10 mouse cellular contexts compared by ENCODE assay signal in genomic region chr4:137770901-137771612, GRCm38 (mm10). TPM values are rescaled to one million over a fixed set of nuclear protein-coding genes. Genes with fewer than 3 reads are reported as not detected.
DNase-seq lines count a peak whose midpoint lies in the region; ATAC-seq and TF ChIP-seq lines count a peak whose summit lies in the region.
"Had no signal": no experiment of that assay in that cellular context is flagged by ENCODE, and none has a peak within 500 bp of the region (broad histone marks: within the 10 kb centered on the region; RNA-seq: fewer than 3 reads in every experiment).

No protein-coding gene starts in this region.

- peak; percentile 49 to 67 for DNase-seq in kidney, postnatal 4 days
- DNase-seq in kidney, adult 2 months = no peak
- DNase-seq in heart, postnatal 36 days = peak; percentile 45 to 66
- DNase-seq in cerebellum, postnatal 4 days (ENCODE audit: low spot score in 2 of 2) = no peak
- DNase-seq in spleen, adult 12 weeks (ENCODE audit: low spot score) = no peak
- DNase-seq: forebrain, postnatal 0 days had no signal

- H3K4me1 ChIP-seq in kidney, adult 2 months (ENCODE audit: control insufficient read depth, insufficient read depth, low read length) = peaks cover 27% of the 10 kb centered on the region
- H3K4me1 ChIP-seq in embryonic facial prominence, embryonic 12.5 days = peaks cover 22% of the 10 kb centered on the region
- H3K4me1 ChIP-seq in stomach, embryonic 14.5 days (ENCODE audit: control insufficient read depth, insufficient read depth, low read length) = peaks cover 8% of the 10 kb centered on the region

- TF ChIP-seq CTCF in kidney, adult 2 months (conservative IDR thresholded peaks at IDR 0.05; ENCODE audit: insufficient read depth, insufficient read length, low read depth, low read length) = no peak

- no peak overlapping the region for H3K9ac ChIP-seq in embryonic facial prominence, embryonic 12.5 days
- H3K9ac ChIP-seq in stomach, embryonic 14.5 days (replicated peaks; ENCODE audit: low read depth, low read length) = no peak overlapping the region
- H3K9ac ChIP-seq: forebrain, postnatal 0 days had no signal

- no peak for TF ChIP-seq POLR2A in kidney, adult 2 months (IDR thresholded peaks at IDR 0.05; ENCODE audit: low read depth, low read length)

- H3K4me2 ChIP-seq in embryonic facial prominence, embryonic 12.5 days (replicated peaks) = no peak overlapping the region
- H3K4me2 ChIP-seq in stomach, embryonic 14.5 days (replicated peaks; ENCODE audit: low read depth, low read length) = no peak overlapping the region

- no peak overlapping the region for H3K4me3 ChIP-seq in kidney, adult 2 months (ENCODE audit: insufficient read depth, low read depth, low read length)
- H3K4me3 ChIP-seq in embryonic facial prominence, embryonic 12.5 days = no peak overlapping the region
- H3K4me3 ChIP-seq in stomach, embryonic 14.5 days (ENCODE audit: low read depth, low read length) = no peak overlapping the region

- intact Hi-C loops in heart, postnatal 36 days (cut with DNase I) = no loop called here

- ATAC-seq in embryonic facial prominence, embryonic 12.5 days (ENCODE audit: insufficient number of reproducible peaks, insufficient read depth, low FRiP score, low TSS enrichment) = no peak
- peak; percentile 47; the same call in 1 of the 2 replicates for ATAC-seq in stomach, embryonic 14.5 days (ENCODE audit: insufficient number of reproducible peaks, insufficient read depth, low FRiP score, low read depth)
- ATAC-seq in granulocyte monocyte progenitor cell, adult 5-6 weeks (replicated peaks; ENCODE audit: poor library complexity, severe bottlenecking) = no peak
- ATAC-seq: forebrain, postnatal 0 days had no signal

- 77% methylated on average over 14 of the region's 14 CpGs for WGBS in kidney, adult 2 months
- 62% methylated on average over 14 of the region's 14 CpGs for WGBS in embryonic facial prominence, embryonic 12.5 days
- 52% methylated on average over 14 of the region's 14 CpGs for WGBS in stomach, embryonic 14.5 days

- no peak overlapping the region for H3K27ac ChIP-seq in kidney, adult 2 months (ENCODE audit: insufficient read depth, low read depth, low read length)
- H3K27ac ChIP-seq in embryonic facial prominence, embryonic 12.5 days = 0 out of 2 replicates have a peak overlapping the region, but pooled peaks have one; percentile 17
- no peak overlapping the region for H3K27ac ChIP-seq in stomach, embryonic 14.5 days (ENCODE audit: low read length)

- no peaks in the 10 kb centered on the region for H3K9me3 ChIP-seq in embryonic facial prominence, embryonic 12.5 days
- H3K9me3 ChIP-seq in stomach, embryonic 14.5 days (ENCODE audit: control insufficient read depth, low read depth, low read length) = no peaks in the 10 kb centered on the region
- H3K9me3 ChIP-seq: G1E had no signal

- H3K27me3 ChIP-seq in kidney, adult 2 months (replicated peaks; ENCODE audit: control insufficient read depth, insufficient read depth, low read length) = no peaks in the 10 kb centered on the region
- H3K27me3 ChIP-seq in embryonic facial prominence, embryonic 12.5 days = no peaks in the 10 kb centered on the region
- no peaks in the 10 kb centered on the region for H3K27me3 ChIP-seq in stomach, embryonic 14.5 days (ENCODE audit: control insufficient read depth, insufficient read depth, low read length)

- H3K36me3 ChIP-seq in kidney, adult 2 months (ENCODE audit: control insufficient read depth, insufficient read depth, low read length) = no peaks in the 10 kb centered on the region
- H3K36me3 ChIP-seq in embryonic facial prominence, embryonic 12.5 days = no peaks in the 10 kb centered on the region
- no peaks in the 10 kb centered on the region for H3K36me3 ChIP-seq in stomach, embryonic 14.5 days (ENCODE audit: control insufficient read depth, insufficient read depth, low read length)
- H3K36me3 ChIP-seq: G1E had no signal

RNA-seq across cellular contexts. Expression of gene Alpl, which starts 25.1 kb away (rescaled TPM):
- 564 and 569 TPM in 2 replicates for polyA plus RNA-seq in kidney, adult 2 months (2012; rRNA removed)
- polyA plus RNA-seq in embryonic facial prominence, embryonic 12.5 days (2016; fragmentation: Nextera tagmentation; extraction: Ambion mirVana) = 23.0 and 23.7 TPM in 2 replicates
- 10 to 100 TPM; 29.5 to 45.6 TPM for total RNA-seq in heart, postnatal 36 days (2021)
- 21.9 and 24.9 TPM in 2 replicates for polyA plus RNA-seq in stomach, embryonic 14.5 days (2014; fragmentation: Nextera tagmentation; extraction: Ambion mirVana)
- not detected in 2 replicates for total RNA-seq in granulocyte monocyte progenitor cell, adult 5-6 weeks (2014; fragmentation: Nextera tagmentation)
- not detected in 2 replicates for total RNA-seq in granulocyte monocyte progenitor cell, adult 5-6 weeks (2017)
- total RNA-seq: G1E had no signal
- polyA plus RNA-seq: G1E had no signal

Comparison
In these comparisons a context has a peak if more than half of its experiments do, and no peak if none do; other contexts are left out.
1. DNase-seq: peak in kidney, postnatal 4 days (2 of 2) and heart, postnatal 36 days (2 of 2); none in kidney, adult 2 months (single experiment), cerebellum, postnatal 4 days (0 of 2) and spleen, adult 12 weeks (single experiment).
2. RNA of gene Alpl, which starts 25.1 kb away (polyA plus RNA-seq): 564 to 569 TPM in kidney, adult 2 months; 21.9 to 24.9 TPM in stomach, embryonic 14.5 days and 23.0 to 23.7 TPM in embryonic facial prominence, embryonic 12.5 days; every median in the first group is over 10 times any median in the second.